Mouse (Mus musculus): ENCODE results near the gene Sparcl1. TPM values are rescaled to one million over a fixed set of nuclear protein-coding genes. Genes with fewer than 3 reads are reported as not detected.

Sparcl1 gene
- polyA plus RNA-seq (2012; rRNA removed): 103 and 110 TPM in 2 replicates

DNA sequence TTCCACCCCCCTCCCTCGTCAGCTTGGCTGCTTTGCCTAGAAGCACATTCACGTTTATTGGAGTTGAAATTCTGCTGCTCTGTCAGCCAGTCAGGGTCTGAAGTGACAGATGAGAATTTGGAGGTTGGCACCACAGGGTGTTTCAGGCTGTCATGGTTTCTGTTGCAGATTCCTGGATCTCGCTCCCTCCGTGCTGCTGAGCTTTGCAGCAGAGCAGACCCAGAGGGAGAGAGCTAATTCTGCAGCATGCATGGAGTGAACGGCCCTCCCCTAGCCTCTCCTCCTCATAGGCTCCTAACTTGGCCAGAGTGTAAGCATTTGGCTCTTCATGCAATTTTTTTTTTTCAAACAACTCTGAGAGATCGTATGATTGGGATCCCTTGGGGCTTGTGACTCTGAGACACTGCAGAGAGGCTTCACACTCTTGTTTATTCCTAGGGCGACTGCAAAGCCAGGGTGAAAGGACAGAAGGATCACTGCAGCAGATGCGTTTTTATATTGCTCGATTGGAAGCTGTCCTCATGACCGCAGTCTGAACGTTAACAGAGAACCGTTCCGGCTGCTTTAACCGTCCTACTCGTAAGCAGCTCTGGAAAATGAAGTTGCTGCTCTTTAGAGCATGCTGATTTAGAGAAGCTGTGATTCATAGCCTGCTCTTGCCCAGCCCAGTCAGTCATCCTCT is at the start of gene Sparcl1:
TSS of gene Sparcl1 (minus strand) at position 243 of the 682 bp plus-strand sequence.

DNA sequence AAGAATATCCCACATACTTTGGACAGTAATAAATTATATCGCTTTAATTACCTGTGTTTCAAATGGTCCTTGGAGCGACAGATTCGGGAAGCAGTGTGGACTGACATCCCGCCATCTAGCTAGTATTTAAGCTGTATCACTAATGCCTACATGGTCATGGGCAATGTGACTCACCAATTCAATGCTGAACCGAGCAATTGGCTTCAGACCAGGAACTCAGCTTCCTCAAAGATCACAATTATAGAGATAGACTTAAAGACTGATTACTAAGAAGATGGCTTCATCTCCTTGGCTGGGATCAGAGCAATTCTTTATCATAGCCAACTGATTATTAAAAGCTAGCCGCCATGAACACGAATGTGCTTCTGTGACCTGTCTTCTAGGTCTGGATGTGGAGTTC is 36.0 kb downstream of the Sparcl1 start, which contains the start of gene Gm17660:
TSS of gene Gm17660 (minus strand) at position 101 of the 400 bp plus-strand sequence.

GRCm38 (mm10) chr5:104046256-104047199 is 67.0 kb downstream of the Sparcl1 start, which contains the start of gene Nudt9:
TSS of gene Nudt9 (plus strand) at chr5:104046306.

Other genes starting within 250 kb of the Sparcl1 start
- 2.5 and 2.7 TPM in 2 replicates for gene Klhl8, start 202.5 kb downstream of the Sparcl1 start, polyA plus RNA-seq (2012; rRNA removed)
- 2.1 and 10.7 TPM in 2 replicates for gene Hsd17b13, start 136.3 kb downstream of the Sparcl1 start, polyA plus RNA-seq (2012; rRNA removed)
- gene Hsd17b11, start 91.8 kb downstream of the Sparcl1 start, polyA plus RNA-seq (2012; rRNA removed): 36.7 and 42.5 TPM in 2 replicates
- gene Nudt9, start 67.4 kb downstream of the Sparcl1 start, polyA plus RNA-seq (2012; rRNA removed): 52.5 and 63.1 TPM in 2 replicates
- not detected in 2 replicates for gene Gm17660, start 36.1 kb downstream of the Sparcl1 start, polyA plus RNA-seq (2012; rRNA removed)
- 0.08 TPM in 1 of 2 replicates, not detected in the other for gene Dspp, start 57.0 kb upstream of the Sparcl1 start, polyA plus RNA-seq (2012; rRNA removed)
- 0.05 and 0.35 TPM in 2 replicates for gene Dmp1, start 88.9 kb upstream of the Sparcl1 start, polyA plus RNA-seq (2012; rRNA removed)
- not detected in 2 replicates for gene Ibsp, start 185.4 kb upstream of the Sparcl1 start, polyA plus RNA-seq (2012; rRNA removed)
- not detected in 2 replicates for gene Mepe, start 211.6 kb upstream of the Sparcl1 start, polyA plus RNA-seq (2012; rRNA removed)